Mouse (Mus musculus) lung, embryonic 15.5 days (tissue): Measurements from ENCODE around the gene Zfp947. TPM values are rescaled to one million over a fixed set of nuclear protein-coding genes. Genes with fewer than 3 reads are reported as not detected.
"Not testable (repeated sequence)": the region's sequence is repeated elsewhere in the genome, so short reads cannot be mapped to it uniquely, and the experiment has no call there.

Experiments used
- ATAC-seq: fragments of 200-750 bp; cut with Nextera tagmentation; 2 replicates; pipeline ENCODE4 v1.8.0; 2017; ENCODE audit warnings: moderate number of reproducible peaks, borderline replicate concordance; ENCODE audit not compliant: low FRiP score, low TSS enrichment; ENCODE audit errors: extremely low read depth
- H3K27ac ChIP-seq: fragments of 300-500 bp; sonication (generic); 2 replicates; pipeline ENCODE4 v1.5.1; 2015; ENCODE audit warnings: moderate library complexity, mild to moderate bottlenecking, inconsistent platforms
- H3K27me3 ChIP-seq: fragments of 300-500 bp; sonication (generic); 2 replicates; pipeline ENCODE4 v1.6.1; 2015; ENCODE audit warnings: inconsistent platforms
- H3K36me3 ChIP-seq: fragments of 300-500 bp; sonication (generic); 2 replicates; pipeline ENCODE4 v1.6.1; 2015; ENCODE audit warnings: inconsistent platforms
- H3K4me1 ChIP-seq: fragments of 300-500 bp; sonication (generic); 2 replicates; pipeline ENCODE4 v1.6.1; 2015; ENCODE audit warnings: inconsistent platforms
- H3K4me2 ChIP-seq: fragments of 300-500 bp; sonication (generic); 2 replicates; pipeline ENCODE4 v1.6.1; 2015; ENCODE audit warnings: inconsistent platforms, mild to moderate bottlenecking, moderate library complexity
- H3K4me3 ChIP-seq: fragments of 300-500 bp; sonication (generic); 2 replicates; pipeline ENCODE4 v1.5.1; 2015; ENCODE audit warnings: mild to moderate bottlenecking, inconsistent platforms
- H3K9ac ChIP-seq: fragments of 300-500 bp; sonication (generic); 2 replicates; pipeline ENCODE4 v1.6.1; 2015; ENCODE audit warnings: inconsistent platforms
- H3K9me3 ChIP-seq: fragments of 300-500 bp; sonication (generic); 2 replicates; pipeline ENCODE4 v1.6.1; 2016; ENCODE audit warnings: inconsistent platforms
- WGBS: fragments of 180-500 bp; shearing (Covaris S2); methylation state at CpG from one replicate; pipeline ENCODE4 v1.1.7; 2015; 5-methylcytosine and 5-hydroxymethylcytosine counted together
- polyA plus RNA-seq: library from polyadenylated mRNA; unstranded; fragments of >200 nt; fragmentation: Nextera tagmentation; extraction: Ambion mirVana; gene quantifications from 2 replicates; pipeline ENCODE4 v1.2.1, GENCODE M21; 2015

Gene Zfp947
- 2.4 and 2.7 TPM in 2 replicates for polyA plus RNA-seq

DNA sequence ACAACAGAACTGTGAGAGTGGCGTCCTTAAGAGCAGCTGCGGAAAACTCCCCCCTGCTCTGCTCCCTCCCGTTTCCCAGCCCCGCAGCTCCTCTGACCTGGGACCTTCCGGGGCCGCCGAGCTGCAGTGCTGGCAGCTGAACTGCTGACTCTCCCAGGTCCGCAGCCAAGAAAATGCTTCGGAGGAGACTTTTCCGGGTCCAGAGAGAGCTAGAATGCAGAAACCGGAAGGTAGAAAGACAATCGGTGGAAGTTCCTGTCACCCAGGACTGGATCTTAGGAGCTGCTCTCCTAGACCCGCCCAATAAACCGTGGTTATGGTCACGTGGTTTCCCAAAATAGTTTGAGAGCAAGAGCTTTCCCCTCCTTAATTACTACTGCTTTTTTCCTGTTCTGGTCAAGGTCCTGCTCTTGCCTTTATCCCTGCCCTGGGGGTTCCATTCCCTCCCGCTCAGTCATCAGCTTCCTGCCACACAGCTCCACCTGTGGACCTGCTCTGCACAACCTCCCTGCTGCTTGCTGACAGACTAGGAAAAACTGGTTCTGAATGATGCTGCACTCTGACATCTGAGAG lies at the start of gene Zfp947:
Gene Zfp947, minus strand, starts transcription at position 469 of the 573 bp plus-strand sequence.
- peak within 1 kb of the TSS; percentile 50 for H3K4me3 ChIP-seq
- peak within 1 kb of the TSS; percentile 57 for H3K4me2 ChIP-seq
- H3K36me3 ChIP-seq, H3K27me3 ChIP-seq, H3K4me1 ChIP-seq, H3K9me3 ChIP-seq: not testable (repeated sequence)
- WGBS: under 1% methylated on average over 16 of the region's 16 CpGs
- H3K9ac ChIP-seq: peak within 1 kb of the TSS; percentile 36
- ATAC-seq: peak; percentile 89
- peak within 1 kb of the TSS; percentile 65 for H3K27ac ChIP-seq

- WGBS: 5% methylated on average over 3 of the region's 3 CpGs
- not testable (repeated sequence) for H3K27me3 ChIP-seq, H3K36me3 ChIP-seq, H3K4me1 ChIP-seq, H3K9me3 ChIP-seq
- peak overlapping the region; percentile 36 for H3K9ac ChIP-seq
- H3K4me3 ChIP-seq: peak overlapping the region; percentile 50
- H3K27ac ChIP-seq: peak overlapping the region; percentile 65
- ATAC-seq: peak; percentile 67
- peak overlapping the region; percentile 57 for H3K4me2 ChIP-seq
These were observed 686 bp downstream of the Zfp947 start for GRCm38 (mm10) chr17:22165304-22165703.

GRCm38 (mm10) chr17:22153951-22154350 lies 12.0 kb downstream of the Zfp947 start:
- 40% methylated on average over 4 of the region's 4 CpGs for WGBS
- not testable (repeated sequence) for ATAC-seq

GRCm38 (mm10) chr17:22118770-22119169 lies 47.2 kb downstream of the Zfp947 start:
- H3K9me3 ChIP-seq: 0 out of 2 replicates have a peak, but pooled peaks cover 4% of the 10 kb centered on the region
- no peak overlapping the region for H3K4me3 ChIP-seq
- no peaks in the 10 kb centered on the region for H3K36me3 ChIP-seq
- no peaks in the 10 kb centered on the region for H3K27me3 ChIP-seq
- H3K9ac ChIP-seq: no peak overlapping the region
- H3K4me2 ChIP-seq: no peak overlapping the region
- no peaks in the 10 kb centered on the region for H3K4me1 ChIP-seq
- no peak overlapping the region for H3K27ac ChIP-seq
- ATAC-seq: no peak

More at GRCm38 (mm10) chr17:22153951-22154350, 12.0 kb downstream of the Zfp947 start:
- H3K4me2 ChIP-seq, H3K9me3 ChIP-seq, H3K4me1 ChIP-seq, H3K9ac ChIP-seq, H3K36me3 ChIP-seq, H3K4me3 ChIP-seq, H3K27me3 ChIP-seq, H3K27ac ChIP-seq: not testable (repeated sequence)

Other genes starting within 250 kb of the Zfp947 start
- gene Zfp942, start 203.7 kb downstream of the Zfp947 start, polyA plus RNA-seq: 17.9 and 18.9 TPM in 2 replicates
- 14.8 and 16.9 TPM in 2 replicates for gene Zfp943, start 203.6 kb downstream of the Zfp947 start, polyA plus RNA-seq
- 2.6 and 3.2 TPM in 2 replicates for gene Zfp994, start 59.4 kb upstream of the Zfp947 start, polyA plus RNA-seq
- gene CT030661.1, start 148.6 kb upstream of the Zfp947 start, polyA plus RNA-seq: 12.1 and 12.3 TPM in 2 replicates
- gene Zfp944, start 195.2 kb upstream of the Zfp947 start, polyA plus RNA-seq: 11.4 and 11.5 TPM in 2 replicates
- 9.0 and 10.2 TPM in 2 replicates for gene Zfp758, start 195.3 kb upstream of the Zfp947 start, polyA plus RNA-seq